Mouse (Mus musculus): Measurements from ENCODE around the gene Olfr1254. TPM values are rescaled to one million over a fixed set of nuclear protein-coding genes. Genes with fewer than 3 reads are reported as not detected.

Olfr1254 gene
- not detected in 4 replicates for total RNA-seq (2023)

GRCm38 (mm10) chr2:89793519-89793918 is at the start of gene Olfr1254:
Gene Olfr1254 (minus strand): TSS chr2:89793619.

GRCm38 (mm10) chr2:89841455-89841854 is 48.0 kb upstream of the Olfr1254 start, which contains the start of gene Olfr1256:
Gene Olfr1256 (minus strand): TSS chr2:89841555.

GRCm38 (mm10) chr2:89811751-89812150 is 18.3 kb upstream of the Olfr1254 start, which contains the start of gene Olfr1255:
Gene Olfr1255 (plus strand): TSS chr2:89812051.

GRCm38 (mm10) chr2:89756990-89757389 is 36.4 kb downstream of the Olfr1254 start, which contains the start of gene Olfr1253:
Gene Olfr1253 (minus strand): TSS chr2:89757090.

Other genes starting within 250 kb of the Olfr1254 start
- gene Olfr1245, start 215.2 kb downstream of the Olfr1254 start, total RNA-seq (2023), result not detected in 4 replicates
- not detected in 4 replicates for gene Olfr1246, start 200.5 kb downstream of the Olfr1254 start, total RNA-seq (2023)
- gene Olfr1247, start 179.5 kb downstream of the Olfr1254 start, total RNA-seq (2023), result 0.14 to 0.15 TPM (median 0.15 TPM) in 3 of 4 replicates, not detected in the other
- gene Olfr1248, start 175.4 kb downstream of the Olfr1254 start, total RNA-seq (2023), result not detected in 4 replicates
- not detected in 4 replicates for gene Olfr1249, start 158.6 kb downstream of the Olfr1254 start, total RNA-seq (2023)
- gene Olfr1250, start 132.2 kb downstream of the Olfr1254 start, total RNA-seq (2023), result not detected in 4 replicates
- not detected in 4 replicates for gene Olfr1251, start 121.7 kb downstream of the Olfr1254 start, total RNA-seq (2023)
- not detected in 4 replicates for gene Olfr1252, start 68.6 kb downstream of the Olfr1254 start, total RNA-seq (2023)
- not detected in 4 replicates for gene Olfr1253, start 36.5 kb downstream of the Olfr1254 start, total RNA-seq (2023)
- gene Olfr1255, start 18.4 kb upstream of the Olfr1254 start, total RNA-seq (2023), result not detected in 4 replicates
- gene Olfr1256, start 47.9 kb upstream of the Olfr1254 start, total RNA-seq (2023), result not detected in 4 replicates
- not detected in 4 replicates for gene Olfr48, start 54.6 kb upstream of the Olfr1254 start, total RNA-seq (2023)
- gene Olfr1257, start 84.8 kb upstream of the Olfr1254 start, total RNA-seq (2023), result not detected in 4 replicates
- gene Olfr1258, start 133.7 kb upstream of the Olfr1254 start, total RNA-seq (2023), result not detected in 4 replicates
- not detected in 4 replicates for gene Olfr1259, start 155.0 kb upstream of the Olfr1254 start, total RNA-seq (2023)
- not detected in 4 replicates for gene Olfr1260, start 180.7 kb upstream of the Olfr1254 start, total RNA-seq (2023)
- gene Olfr1261, start 197.6 kb upstream of the Olfr1254 start, total RNA-seq (2023), result not detected in 4 replicates
- not detected in 4 replicates for gene Olfr1262, start 206.5 kb upstream of the Olfr1254 start, total RNA-seq (2023)
- gene Olfr1263, start 218.5 kb upstream of the Olfr1254 start, total RNA-seq (2023), result not detected in 4 replicates
- gene Olfr1264, start 232.0 kb upstream of the Olfr1254 start, total RNA-seq (2023), result not detected in 4 replicates
- gene Olfr1265, start 241.7 kb upstream of the Olfr1254 start, total RNA-seq (2023), result 0.09 TPM in 1 of 4 replicates, not detected in the others